Mouse (Mus musculus) olfactory bulb, adult 2 months (tissue): ENCODE measurements at regions not wholly inside any gene's neighbourhood (a gene's known extent, or its start where the extent isn't known, plus 50 kb on each side); places are given as distances from the start of the nearest gene placed in this dataset.

Source experiments
- H3K27ac ChIP-seq: fragments of 200-500 bp; 2 replicates; pipeline ENCODE4 v1.5.1; 2012; ENCODE audit warnings: low read depth, low read length; ENCODE audit not compliant: insufficient read depth
- H3K4me1 ChIP-seq: fragments of 200-500 bp; 2 replicates; pipeline ENCODE4 v1.6.1; 2012; ENCODE audit warnings: low read length; ENCODE audit not compliant: control insufficient read depth, insufficient read depth
- H3K4me3 ChIP-seq: fragments of 200-500 bp; 2 replicates; pipeline ENCODE4 v1.5.1; 2012; ENCODE audit warnings: mild to moderate bottlenecking, low read depth, low read length, moderate library complexity; ENCODE audit not compliant: insufficient read depth
- CTCF ChIP-seq: fragments of 200-500 bp; IDR thresholded peaks from 2 replicates; pipeline ENCODE4 v1.5.1; 2012; ENCODE audit warnings: low read depth, mild to moderate bottlenecking, low read length, moderate library complexity; ENCODE audit not compliant: insufficient read depth
- POLR2A ChIP-seq: fragments of 200-500 bp; IDR thresholded peaks from 2 replicates; pipeline ENCODE4 v1.6.1; 2012; ENCODE audit warnings: mild to moderate bottlenecking, low read depth, low read length, moderate library complexity; ENCODE audit not compliant: insufficient read depth
- WGBS: fragments of 180-500 bp; shearing (Covaris S2); methylation state at CpG from one replicate; pipeline ENCODE4 v1.1.7; 2018; 5-methylcytosine and 5-hydroxymethylcytosine counted together

DNA sequence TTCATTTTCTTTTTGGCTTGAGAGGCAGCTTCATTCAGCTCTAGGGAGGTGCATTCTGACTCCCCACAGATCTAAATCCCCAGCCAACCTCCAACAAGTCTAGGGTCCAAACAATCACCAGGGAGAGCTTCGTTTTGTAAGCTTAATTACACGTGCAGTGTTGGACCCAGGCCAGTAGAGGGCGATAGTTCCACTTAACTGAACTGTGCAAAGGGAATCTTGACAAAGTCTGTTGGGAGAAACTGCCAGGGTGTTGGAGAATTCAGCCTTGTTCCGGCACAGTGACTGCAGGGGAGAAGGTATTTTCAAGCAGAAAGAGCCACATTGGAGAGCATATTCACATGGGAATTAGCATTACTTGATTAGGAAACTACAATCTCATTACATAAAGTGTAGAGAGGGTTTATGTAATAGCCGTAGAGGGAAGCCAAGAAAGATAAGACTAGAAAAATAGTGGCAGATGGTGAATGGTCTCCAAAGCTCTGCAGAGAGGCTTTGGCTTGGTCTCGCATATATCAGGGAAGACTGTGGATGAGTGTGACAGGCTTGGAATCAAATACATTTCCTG lies 358.2 kb downstream of the Bmper start:
- 12% methylated on average over 6 of the region's 6 CpGs for WGBS

DNA sequence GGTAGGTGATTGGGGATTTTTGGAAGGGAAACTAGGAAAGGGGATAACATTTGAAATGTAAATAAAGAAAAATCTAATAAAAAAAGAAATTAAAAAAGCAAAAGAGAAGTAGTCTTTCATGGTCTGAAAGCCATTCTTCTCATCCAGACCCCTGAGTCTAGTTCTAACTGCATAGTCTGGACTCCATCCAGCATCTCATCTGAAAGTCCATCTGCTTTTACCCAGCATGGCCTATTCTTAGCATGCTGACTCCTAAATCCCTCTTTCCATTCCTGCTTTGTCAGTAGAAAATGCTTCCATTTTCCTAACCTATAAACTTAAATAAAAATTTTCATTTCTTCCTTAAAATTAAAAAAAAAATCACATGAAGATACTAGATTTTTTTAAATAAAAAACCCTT lies 361.7 kb downstream of the Bmper start:
- H3K4me1 ChIP-seq = no peaks in the 10 kb centered on the region
- H3K27ac ChIP-seq = no peak overlapping the region
- TF ChIP-seq POLR2A (no peak), CTCF (no peak)
- H3K4me3 ChIP-seq = no peak overlapping the region

More for the DNA sequence above, 358.2 kb downstream of the Bmper start:
- Histone ChIP-seq H3K4me3 (no peak overlapping the region), H3K27ac (no peak overlapping the region), H3K4me1 (no peaks in the 10 kb centered on the region)
- no peak for TF ChIP-seq POLR2A
- TF ChIP-seq CTCF = 0 out of 2 replicates have a peak, but pooled peaks have one; percentile 16

DNA sequence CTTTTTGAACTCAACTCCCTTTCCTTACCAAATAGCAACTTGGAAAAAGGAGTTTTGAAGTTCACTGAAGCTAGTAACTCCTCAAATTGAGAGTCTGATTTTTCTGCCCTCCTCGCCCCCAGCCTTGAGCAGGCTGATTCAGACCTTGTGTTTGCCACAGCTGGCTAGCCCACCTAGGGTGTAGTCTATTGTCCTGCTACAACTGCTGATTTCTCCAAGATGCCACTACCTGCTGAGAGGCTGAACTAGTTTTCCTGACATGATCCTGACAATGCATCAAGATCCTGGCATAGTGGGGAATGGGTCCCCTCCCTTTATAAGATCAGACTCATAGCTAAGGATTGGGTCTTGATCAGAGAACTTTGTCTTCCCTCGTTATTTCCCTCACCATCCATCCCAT lies 366.1 kb downstream of the Bmper start:
- TF ChIP-seq POLR2A = no peak
- no peak for TF ChIP-seq CTCF
- 73% methylated on average over 2 of the region's 2 CpGs for WGBS
- H3K4me1 ChIP-seq = no peaks in the 10 kb centered on the region
- no peak overlapping the region for H3K4me3 ChIP-seq
- no peak overlapping the region for H3K27ac ChIP-seq

DNA sequence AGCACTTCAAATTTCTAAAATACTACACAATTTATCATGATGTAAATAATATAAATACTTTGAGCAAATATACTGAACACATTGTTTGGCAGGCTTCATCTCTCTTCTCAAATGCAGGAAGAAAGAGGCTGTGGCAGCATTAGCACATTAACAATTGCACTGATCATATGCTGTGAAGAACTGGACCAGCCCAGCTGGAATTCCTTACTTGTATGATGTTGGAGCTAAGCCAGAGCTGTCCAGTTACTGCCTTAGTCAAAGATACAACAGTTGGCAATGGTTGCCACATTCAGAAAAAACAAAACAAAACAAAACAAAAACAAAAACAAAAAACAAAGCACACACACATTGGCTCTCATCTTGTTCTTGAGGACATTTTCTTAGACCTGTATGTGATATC lies 369.0 kb downstream of the Bmper start:
- TF ChIP-seq CTCF = no peak
- no peak for TF ChIP-seq POLR2A
- H3K4me3 ChIP-seq = no peak overlapping the region
- H3K4me1 ChIP-seq = no peaks in the 10 kb centered on the region
- H3K27ac ChIP-seq = no peak overlapping the region

DNA sequence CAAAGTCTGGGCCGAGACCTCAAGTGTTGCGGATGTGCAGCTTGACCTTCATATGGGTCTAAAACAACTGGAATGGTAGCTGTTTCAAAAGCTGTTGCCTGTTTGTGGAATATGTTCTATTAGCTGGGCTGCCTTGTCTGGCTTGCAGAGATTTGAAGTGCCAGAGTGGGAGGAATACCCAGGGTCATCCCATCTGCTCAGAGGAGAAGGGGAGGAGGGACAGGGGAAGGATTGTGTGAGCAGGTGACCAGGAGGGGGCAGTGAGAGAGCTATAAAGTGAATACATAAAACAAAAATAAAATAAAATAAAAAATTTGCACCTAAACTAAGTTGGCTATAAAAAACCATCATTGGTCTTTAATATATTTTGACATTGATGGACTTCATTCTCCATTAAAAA lies 377.7 kb downstream of the Bmper start:
- no peak for TF ChIP-seq CTCF
- no peak for TF ChIP-seq POLR2A
- Histone ChIP-seq H3K27ac (no peak overlapping the region), H3K4me3 (no peak overlapping the region), H3K4me1 (no peaks in the 10 kb centered on the region)
- 97% methylated on average over 2 of the region's 2 CpGs for WGBS
